Mouse (Mus musculus) B cell, adult 2 months (primary cell): ENCODE measurements around the gene Dpp6.

Experiments used
- DNase-seq, 2 experiments: peaks; one replicate each; pipeline ENCODE4 v3.0.0; 2022

Dpp6 gene

DNA sequence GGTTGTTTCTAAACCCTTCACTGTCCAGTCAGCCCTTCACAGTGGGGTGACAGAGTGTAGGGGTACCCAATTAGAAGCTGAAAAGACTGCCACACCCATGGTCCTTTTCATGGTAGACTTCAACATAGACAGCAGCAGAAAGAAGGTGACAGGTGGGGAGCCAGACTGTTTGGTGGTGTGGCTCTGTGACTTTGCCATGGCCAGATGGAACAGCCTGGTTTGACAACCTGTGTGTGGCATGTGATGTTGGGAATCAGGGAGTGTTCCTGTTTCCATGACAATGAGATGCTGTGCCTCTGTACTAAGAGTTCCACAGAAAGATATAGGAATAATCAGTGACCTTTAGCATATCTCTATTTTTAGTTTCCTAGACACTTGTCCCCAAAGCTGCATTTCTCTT lies 386.1 kb downstream of the Dpp6 start:
- no peak for DNase-seq

DNA sequence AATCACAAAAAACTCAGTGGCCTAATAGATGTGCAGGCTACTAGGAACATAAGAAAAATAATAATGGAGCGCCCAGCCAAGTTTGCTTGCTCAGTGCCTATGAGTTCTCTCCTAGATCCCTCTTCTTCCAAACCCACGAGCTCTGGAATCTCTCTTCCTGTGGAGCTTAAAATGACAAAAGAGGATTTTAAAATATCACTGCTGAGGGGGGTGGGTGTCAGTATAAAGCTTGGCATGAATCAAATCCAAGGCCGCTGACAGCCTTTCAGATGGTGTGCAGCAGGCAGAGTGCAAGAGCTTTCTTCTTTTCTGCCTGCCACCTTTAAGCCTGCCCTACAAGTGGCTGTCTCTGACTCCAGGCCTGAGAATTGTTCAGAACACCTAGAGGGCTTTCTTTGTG lies 387.7 kb downstream of the Dpp6 start:
- DNase-seq: no peak

DNA sequence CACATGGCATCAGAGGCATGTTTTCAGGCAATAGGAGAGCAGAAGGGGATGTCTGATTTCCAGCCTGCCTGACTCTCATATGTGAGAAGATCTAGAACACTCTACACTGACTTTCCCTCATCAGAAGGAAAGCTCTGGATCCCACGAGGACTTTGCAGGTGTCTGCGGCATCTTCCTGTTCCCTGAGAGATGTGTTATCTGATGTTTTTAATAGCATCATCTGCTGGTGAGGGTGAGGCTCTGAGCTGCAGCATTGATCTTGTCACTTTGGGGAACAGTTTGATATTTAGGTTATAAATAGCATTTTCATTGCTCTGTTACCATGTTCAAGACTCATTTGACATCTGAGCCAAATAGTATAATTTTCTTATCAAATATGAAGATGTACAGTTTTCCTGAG lies 388.8 kb downstream of the Dpp6 start:
- no peak for DNase-seq

DNA sequence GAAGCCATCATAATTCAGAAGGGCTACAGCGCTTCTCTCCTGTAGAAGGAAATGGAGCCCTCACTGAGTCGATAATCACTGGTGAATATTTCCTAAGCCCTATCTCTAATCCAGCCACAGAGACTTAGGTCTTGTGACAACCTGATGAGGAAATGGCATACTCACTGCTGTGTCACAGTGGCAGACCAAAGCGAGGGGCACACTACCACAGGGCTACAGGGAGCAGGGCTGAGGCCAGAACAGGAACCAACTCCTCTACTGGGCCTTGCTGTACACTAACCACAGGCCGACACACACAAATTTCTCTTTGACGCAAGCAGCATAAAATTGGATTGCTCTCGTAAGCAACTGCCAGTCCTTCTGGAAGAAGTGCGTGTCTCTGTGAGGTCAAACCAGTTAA lies 389.2 kb downstream of the Dpp6 start:
- DNase-seq: no peak

DNA sequence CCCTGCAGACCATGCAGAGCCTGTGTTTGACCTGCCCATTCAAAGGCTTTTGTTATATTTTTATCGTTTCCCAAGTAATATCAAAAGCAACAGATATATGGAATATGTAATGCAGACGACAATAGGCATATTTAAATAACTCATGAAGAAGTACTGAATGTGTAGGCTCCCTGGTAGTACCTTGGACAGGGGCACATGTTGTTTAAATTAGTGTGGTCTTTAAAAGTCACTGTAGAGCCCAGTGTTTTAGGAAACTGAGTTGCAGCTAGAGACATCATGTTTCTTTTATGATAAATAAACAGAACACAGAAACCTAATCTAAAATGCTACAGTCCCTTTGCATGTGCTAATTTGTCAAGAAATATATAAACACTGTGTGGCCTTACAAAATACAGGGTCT lies 403.1 kb downstream of the Dpp6 start:
- DNase-seq: no peak

DNA sequence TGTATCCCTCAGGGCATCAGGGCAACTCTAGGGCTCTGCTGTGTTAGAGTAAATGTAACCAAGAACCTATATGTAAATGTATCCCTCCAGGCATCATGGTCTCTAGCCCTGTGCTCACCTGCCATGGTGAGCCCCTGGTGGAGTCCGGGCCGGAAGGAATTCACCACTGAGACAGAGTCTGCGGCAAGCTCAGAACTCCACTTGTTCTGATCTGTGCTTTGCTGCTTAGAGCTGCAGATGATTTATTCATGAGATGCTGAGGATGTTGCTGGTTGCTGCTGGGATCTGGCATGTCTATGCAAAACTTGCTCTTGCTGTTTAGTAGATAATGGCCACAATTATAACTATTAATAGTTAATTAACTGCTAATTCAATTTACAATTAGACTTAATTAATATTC lies 425.1 kb downstream of the Dpp6 start:
- no peak for DNase-seq

DNA sequence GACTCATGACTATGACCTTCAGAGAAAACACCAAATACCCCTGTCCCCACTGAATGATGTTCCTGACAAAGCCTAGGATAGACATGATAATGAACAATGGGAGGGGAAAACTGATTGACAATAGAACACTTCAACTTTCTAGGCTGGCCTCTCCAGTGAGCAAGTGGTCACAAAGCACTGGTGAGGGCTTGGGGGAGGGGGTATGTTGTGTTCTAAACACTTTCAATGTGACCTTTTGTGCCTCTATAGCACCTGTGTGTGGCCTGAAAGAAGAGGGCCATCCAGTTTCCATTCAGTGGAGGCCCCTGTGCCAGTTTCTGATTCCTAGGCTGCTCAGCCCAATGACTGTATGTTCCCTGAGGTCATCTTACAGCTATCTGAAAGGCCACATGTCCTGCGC lies 426.2 kb downstream of the Dpp6 start:
- no peak for DNase-seq

DNA sequence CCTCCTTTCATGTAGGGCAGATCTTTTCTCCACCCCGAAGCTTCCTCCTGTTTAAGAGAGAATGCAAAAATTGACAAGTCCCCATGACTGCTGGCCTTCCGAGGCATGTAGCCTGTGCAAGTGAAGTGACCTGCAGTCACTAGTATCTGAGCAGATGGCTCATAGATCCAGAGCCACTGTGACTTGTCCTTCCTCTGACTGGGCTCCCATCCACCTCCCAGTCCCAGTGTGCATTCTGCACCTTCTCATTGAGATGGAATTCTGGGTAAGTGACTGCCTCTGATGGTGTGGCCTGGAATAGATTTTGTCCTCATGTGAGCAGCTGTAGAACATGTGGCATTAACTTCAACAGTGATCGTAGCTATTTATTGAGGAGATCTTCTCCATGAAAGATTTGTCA lies 430.8 kb downstream of the Dpp6 start:
- DNase-seq: no peak

DNA sequence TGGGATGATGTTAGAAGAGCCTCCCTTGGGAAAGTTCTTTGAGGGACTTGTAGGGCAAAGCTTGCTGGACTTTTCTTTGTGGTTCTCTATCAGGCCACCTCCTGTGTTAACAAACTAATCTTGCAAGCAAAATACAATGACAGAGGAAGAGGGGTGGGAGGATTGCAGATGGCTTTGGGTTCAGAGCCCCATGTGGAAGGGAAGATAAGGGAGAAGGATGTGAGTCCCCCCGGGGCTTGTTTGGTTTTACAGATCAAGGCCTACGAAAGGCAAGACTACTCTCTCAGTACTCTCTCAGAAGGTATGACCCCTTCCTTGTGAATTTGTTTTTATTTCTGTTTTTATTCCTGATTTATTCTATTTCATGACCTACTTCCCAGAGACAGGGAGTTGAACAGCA lies 431.7 kb downstream of the Dpp6 start:
- no peak for DNase-seq

DNA sequence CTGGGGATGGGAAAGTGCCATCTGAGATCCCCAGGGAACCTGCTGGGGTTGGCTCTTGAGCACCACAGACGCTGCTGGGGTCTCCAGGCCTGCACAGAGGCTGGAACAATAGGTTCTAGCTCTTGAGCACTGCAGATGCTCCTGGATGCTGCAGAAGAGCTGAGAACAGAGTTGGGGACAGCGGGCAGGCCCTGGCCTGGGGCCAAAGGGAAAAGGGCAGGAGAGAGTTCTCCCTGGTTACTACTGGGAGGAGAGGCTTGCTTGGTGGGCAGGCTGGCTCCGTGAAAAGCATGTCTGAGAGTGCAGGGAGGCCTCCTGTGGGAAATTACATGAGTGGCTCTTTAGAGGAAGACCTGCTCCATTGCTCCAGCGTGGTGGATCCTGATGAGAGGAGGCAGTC lies 432.9 kb downstream of the Dpp6 start:
- no peak for DNase-seq

DNA sequence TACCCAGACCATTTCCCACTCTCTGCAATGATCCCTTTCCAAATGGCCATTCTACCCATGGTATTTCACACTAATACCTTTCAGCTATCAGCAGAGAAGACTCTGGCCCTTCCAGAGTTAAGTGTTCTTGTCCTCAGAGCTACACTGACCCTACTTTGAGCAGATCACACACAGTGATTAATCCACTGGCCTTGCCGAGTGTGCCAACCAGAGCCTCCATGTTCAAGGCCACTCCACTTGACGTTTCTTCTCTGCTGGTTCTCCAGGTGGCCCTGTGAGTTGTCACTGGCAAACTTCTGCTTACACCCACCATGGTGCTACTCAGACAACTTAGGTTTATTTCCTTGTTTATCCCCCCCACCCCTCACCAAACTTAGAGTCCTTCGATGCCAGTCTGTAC lies 433.9 kb downstream of the Dpp6 start:
- DNase-seq: no peak

DNA sequence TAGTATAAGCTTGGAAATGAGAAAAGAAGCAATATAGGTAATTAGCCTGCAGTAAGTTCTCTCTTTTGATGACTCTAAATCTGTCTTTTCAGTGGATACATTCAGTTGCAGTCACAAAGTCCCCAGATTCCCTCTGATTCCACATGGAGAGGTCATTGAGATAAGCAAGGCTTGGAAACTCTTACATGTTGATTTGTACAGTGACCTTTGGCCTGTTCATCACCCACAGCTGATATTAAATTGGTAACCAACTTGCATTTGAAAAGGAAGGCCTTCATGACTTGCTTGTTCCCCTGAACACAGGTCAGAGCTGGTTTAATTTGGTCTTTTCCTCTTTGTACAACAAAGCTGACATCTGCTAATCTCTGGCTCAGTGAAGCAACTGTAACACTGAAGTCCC lies 434.4 kb downstream of the Dpp6 start:
- DNase-seq: no peak

DNA sequence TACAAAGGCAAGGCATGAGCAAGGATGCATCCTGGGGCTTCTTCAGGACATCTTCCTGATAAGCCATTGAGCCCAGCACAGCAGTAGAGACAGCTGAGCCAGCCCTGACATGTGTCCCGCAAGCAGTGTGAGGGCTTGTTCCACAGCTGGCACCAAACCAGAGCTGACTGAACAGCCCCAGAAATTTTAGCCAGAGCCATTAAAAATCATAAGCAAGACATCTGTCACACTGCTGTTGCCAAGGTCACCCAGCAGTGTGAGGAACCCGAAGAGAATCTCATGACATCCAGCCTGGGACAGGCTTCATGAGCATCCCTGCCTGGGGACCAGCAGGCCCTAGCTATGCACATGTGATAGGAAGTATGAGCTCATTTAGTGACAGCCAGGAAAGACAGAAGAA lies 438.2 kb downstream of the Dpp6 start:
- DNase-seq: no peak

DNA sequence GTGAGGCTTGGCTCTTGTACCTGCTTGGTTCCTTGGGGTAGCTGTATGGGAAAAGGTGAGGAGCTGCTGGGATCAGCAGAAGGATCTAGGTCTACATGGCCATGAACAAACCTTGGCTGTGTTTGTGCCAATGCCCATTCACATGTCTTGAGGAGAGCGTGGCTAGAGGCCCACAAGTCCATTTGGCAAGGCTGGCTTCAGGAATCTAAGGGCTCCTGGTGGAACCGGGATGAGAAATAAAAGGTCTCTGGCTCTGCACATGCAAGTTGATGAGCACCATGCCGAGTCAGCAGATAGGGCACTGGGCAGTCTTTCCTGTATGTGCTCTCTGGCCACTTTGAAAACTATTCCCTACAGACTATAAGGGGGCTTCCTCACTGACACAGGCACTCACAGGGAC lies 441.6 kb downstream of the Dpp6 start:
- DNase-seq: no peak

DNA sequence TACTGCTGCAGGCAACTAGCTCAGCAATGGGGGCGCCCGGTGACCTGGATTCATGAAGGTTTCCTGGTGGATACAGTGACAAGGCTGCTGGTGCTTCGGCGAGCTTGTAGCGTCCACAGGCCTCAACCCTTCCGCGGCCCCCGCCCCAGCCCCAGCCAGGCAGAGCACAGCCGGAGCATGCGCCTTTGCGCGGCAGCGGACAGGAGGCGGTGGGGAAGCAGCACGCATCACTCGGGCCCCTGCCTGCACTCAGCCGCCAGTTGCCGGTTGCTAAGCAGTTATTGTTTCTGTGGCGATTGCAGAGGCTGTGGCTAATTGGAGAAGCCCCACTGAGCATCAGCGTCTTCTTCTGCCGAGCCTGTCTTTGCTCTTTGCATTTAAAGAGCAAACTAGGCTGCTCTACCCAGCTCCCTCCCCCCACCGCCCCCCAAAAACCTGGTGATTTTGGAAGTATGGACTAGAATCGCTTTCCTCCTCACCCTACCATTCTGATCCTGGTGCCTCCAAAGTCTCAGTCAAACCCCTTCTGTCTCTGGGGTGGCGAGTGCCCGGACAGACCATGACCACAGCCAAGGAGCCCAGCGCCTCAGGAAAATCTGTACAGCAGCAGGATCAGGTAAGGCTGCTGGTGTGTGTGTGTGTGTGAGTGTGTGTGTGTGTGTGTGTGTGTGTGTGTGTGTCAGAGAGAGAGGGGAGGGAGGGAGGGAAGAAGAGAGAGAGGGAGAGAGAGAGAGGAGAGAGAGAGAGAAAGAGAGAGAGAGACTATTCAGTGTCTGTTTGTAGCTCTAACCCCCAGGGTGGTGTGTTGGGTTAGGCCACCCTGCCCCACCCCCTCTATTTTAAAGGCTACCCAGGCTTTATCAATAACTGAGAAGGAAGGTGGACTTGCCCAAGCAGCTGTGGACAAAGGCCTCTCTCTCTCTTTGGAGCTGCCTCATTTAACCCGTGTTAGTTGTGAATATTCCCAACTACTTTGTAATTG lies 445.0 kb downstream of the Dpp6 start:
- no peak for DNase-seq

DNA sequence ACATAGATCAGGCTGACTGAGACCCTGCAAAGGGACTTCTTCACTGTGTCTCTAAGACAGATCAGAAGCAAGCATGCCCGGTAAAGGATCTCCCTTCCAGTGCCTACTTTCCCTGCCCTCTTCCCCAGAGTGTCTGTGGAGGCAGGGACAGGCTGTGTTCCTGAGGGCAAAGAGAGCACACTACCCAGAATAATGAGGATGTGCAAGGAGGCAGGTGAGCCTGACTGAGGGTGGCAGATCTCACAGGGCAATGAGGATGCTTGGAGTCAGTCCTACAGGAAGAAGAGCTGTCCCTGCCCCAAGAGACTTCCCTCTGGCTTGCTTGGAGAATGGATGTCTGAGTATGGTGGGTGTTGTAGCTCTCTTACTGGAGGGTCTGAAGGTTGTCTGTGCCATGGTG lies 445.7 kb downstream of the Dpp6 start:
- DNase-seq: no peak

DNA sequence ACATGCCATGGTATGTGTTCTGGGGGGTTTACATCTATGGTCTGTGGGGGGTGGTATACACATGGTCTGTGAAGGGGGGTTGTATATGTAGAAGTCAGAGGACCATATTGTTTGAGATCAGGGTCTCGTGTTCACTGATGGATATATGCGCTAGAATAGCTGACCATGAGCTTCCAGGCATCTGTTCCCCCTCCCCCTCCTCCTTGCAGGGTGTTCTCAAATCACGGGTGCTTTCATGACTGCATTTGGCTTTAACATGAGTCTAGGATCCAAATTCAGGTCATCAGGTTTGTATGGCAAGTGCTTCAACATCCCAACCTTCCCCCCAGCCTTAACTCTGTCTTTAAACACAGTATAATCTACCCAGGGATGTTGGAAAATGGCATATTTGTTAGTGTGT lies 448.3 kb downstream of the Dpp6 start:
- no peak for DNase-seq

DNA sequence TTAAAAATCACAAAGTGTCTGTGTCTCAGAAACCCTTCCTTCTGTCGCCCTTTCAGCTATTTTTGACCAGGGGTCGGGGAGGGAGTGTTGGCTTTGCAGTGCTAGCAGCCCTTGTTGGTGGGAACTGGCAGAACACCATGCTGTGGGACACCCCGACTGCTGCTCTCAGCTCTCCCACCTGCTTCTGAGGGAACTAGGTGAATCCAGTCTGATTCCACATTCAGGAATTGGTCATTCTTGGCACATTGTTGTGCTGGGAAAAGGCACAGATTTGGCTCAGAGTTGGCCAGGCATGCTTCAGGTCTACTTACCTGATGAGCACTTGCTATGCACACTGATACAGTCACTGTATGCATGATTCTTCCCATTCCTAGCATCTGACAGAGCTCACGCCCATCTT lies 454.3 kb downstream of the Dpp6 start:
- DNase-seq: no peak

DNA sequence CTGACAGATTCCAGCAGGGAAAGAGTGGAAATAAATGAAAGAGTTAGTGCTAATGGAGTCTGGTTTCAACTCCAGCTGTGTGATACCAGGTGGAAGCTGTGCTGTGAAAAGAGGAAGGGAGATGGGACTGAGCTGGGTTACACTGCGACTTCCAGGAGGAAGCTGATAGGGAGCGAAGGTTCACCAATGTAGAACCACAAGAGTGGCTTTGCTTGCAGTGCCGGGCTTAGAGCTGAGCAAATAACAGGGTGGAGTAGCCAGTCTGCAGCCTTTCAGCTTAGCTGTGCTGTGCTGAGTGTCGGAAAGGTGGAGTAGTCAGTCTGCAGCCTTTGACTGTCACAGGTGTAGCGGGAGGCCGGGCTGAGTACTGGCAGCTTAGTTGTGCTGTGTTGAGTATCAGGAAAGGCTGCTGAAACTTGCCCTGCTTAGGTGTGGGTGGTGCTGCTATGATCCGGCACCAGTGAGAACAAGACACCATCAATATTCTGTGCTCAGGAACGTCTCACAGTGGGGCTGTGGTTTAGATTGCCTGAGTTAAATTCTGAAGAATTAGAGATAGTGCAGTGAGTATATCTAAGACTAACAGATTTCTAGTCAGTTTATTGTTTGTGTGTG lies 457.9 kb downstream of the Dpp6 start:
- no peak for DNase-seq

DNA sequence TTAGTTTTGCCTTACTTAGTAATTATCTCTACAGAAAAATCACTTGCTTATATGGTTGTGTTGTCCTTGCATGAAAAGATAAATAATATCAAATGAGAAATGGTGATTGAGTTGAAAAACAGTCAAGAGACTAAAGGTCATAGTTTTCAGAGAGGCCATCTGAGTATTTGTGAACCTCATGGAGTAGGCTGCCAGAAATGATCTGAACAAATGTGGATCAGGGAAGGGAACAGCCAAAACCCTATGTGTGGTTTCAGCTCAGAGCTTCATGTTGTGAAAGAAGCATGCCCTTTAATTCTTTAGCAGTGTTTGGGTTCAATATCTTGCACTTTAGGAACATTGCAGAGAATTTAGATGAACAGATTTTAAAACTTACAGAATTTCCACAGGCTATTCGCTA lies 458.9 kb downstream of the Dpp6 start:
- no peak for DNase-seq

DNA sequence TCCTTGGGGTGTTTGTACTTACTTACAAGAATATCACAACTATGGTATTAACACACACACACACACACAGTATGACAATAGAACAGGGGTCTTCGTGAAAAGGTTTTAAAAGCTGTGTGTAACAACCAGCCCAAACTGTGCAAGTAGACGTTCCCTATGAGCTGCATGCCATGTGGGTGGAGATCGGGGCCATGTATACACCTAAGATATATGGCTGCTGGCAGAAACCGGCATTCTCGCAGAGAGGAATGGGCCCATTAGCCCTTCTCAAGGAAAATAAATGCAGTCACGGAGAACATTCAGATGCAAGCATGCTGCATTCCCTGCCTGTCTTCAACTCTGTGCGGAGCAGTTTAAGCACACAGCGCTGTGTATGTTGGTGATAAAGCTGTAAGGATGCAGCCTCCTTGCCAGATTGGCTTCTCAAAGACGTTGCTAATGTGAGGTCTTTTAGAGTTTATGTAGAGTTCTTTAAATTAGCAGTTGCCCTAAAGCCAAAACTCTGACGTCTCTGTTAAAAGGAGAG lies 461.2 kb downstream of the Dpp6 start:
- no peak for DNase-seq

DNA sequence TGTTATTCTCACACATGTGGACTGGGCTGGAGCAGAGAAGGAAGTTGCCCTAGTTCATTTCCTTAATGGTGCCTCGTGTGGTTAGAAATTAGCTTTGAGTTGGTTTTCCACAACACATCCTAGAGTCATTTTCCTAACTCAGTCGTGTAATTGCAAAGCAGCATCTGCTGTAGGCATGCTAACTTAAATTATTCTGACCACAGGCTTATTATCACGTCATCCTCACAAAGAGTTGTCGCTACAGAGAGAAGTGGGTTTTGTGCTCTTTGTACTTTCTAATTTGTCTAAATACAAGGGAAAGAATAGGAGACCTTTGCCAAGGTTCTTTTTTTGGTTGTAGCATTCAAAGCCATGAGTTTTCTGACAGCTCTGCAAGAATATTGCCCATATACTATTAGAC lies 469.9 kb downstream of the Dpp6 start:
- no peak for DNase-seq

DNA sequence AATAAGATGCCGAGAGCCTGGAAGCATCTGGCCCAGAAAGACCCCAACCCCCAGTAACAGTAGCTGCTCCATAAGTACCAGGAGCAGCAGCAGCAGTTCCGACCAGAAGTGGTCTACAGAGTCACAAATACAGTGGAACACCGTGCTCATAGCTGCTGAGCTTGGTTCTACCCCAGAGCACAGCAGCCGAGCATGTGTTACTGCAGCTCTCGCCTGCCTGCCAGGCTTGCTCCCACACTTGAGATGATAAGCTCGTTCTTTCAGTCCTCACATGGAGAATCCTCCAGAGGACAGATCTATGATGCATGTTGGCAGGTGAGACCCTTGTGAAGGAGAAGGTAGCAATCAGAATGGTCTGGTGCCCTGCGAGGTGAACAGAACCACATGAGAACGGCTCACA lies 474.4 kb downstream of the Dpp6 start:
- peak in 1 of 2 experiments; percentile 2 for DNase-seq

DNA sequence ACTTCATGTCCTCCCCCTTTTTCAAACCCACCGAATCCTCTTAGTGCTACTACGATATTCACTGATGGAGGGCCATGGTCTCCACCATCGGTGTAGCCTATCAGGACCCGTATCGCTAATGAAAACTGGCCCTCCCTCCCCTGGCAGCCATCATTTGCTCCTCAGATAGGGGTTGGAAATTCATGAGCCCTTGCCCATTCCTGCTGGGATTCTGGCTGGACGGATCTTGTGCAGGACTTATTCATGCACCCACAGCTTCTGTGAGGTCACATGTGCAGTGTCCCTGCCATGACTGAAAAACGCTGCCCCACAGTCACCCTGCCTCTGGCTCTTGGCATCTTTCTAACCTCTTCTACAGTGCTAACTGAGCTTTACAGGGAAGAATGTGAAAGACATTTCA lies 475.2 kb downstream of the Dpp6 start:
- DNase-seq: no peak
